Mouse (Mus musculus): ENCODE measurements at regions not wholly inside any gene's neighbourhood (a gene's known extent, or its start where the extent isn't known, plus 50 kb on each side); places are given as distances from the start of the nearest gene placed in this dataset.

- TF ChIP-seq CTCF (IDR thresholded peaks at IDR 0.05) (no peak), EP300 (IDR thresholded peaks at IDR 0.05) (no peak)
Observed at GRCm38 (mm10) chr2:45903350-45903749, 786.2 kb upstream of the Zeb2 start.

Data from lung, postnatal 0 days (tissue).